Mouse (Mus musculus): ENCODE measurements around the gene Kctd18. TPM values are rescaled to one million over a fixed set of nuclear protein-coding genes. Genes with fewer than 3 reads are reported as not detected.
"Not testable (repeated sequence)": the region's sequence is repeated elsewhere in the genome, so short reads cannot be mapped to it uniquely, and the experiment has no call there.

Gene Kctd18
- 25.7 and 27.6 TPM in 2 replicates for polyA plus RNA-seq (2016; fragmentation: Nextera tagmentation; extraction: Ambion mirVana)

DNA sequence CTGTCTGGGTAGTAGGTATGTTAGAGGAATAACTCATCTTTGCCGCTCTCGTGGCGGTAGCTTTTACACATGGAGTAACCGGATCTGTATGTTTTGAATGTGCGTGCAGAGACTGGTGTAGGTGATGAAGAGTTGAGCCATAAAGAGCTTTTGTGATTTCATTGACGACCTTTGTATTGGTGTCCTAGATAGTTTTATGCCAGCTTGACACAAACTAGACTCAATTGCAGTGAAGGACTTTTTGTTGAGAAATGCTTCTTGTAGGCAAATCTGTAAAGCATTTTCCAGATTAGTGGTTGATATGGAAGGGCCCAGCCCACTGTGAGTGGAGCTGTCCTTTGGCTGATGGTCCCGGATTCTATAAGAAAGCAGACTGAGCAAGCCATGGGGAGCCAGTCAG lies at the start of gene Kctd18:
Gene Kctd18 (minus strand): TSS at position 101 of the 400 bp plus-strand sequence.
- Histone ChIP-seq H3K4me1 (no peaks in the 10 kb centered on the region), H3K27ac (no peak within 1 kb of the TSS), H3K9me3 (no peaks in the 10 kb centered on the region), H3K4me2 (no peak within 1 kb of the TSS), H3K9ac (no peak within 1 kb of the TSS), H3K4me3 (replicated peaks) (no peak within 1 kb of the TSS), H3K36me3 (replicated peaks) (peaks cover 68% of the 10 kb centered on the region), H3K27me3 (no peaks in the 10 kb centered on the region)
- no peak for ATAC-seq (ENCODE audit: low FRiP score)
- WGBS = 94% methylated on average over 7 of the region's 7 CpGs

DNA sequence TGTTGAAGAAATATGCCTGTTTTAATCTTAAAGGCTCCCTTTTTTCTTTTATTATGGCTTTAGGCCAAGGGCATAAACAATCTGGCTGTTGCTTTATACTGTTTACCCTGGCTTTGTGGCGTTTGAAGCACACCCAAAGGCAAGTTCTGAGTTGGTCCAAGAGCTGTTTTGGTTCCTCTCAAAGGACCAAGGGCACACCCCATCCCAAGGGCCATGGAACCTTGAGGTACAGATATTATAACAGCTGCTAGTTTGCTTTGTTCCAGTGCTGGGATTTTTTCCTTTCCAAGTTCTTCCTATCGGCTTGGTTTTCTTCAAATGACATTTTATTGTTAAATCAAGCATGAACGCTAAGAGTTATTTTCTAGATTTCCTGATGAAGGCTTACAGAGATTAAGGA lies 46.9 kb upstream of the Kctd18 start:
- Histone ChIP-seq H3K4me1 (no peaks in the 10 kb centered on the region), H3K36me3 (replicated peaks) (no peaks in the 10 kb centered on the region), H3K4me3 (replicated peaks) (no peak overlapping the region), H3K27me3 (no peaks in the 10 kb centered on the region), H3K9me3 (no peaks in the 10 kb centered on the region), H3K9ac (no peak overlapping the region), H3K4me2 (no peak overlapping the region), H3K27ac (no peak overlapping the region)
- ATAC-seq (ENCODE audit: low FRiP score) = no peak
- 77% methylated on average over 3 of the region's 3 CpGs for WGBS

DNA sequence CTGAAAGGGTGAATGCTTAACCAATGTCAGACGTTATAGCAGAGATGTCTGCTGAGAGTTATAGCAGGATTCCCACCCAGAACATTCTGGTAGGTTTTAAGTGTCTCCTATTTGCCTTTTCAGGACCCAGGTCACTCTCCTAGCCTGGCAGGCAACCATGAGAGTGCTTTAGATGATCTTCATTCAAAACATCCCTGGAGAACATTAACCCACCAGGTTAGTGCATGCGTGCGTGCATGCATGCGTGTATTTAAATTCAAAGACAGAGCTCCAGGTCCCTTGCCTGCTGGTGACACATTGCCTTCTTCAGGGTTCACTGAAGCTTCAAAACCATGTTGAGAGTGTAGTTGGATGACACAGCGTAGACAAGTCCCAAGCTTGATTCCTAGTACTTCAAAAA lies 46.4 kb upstream of the Kctd18 start:
- no peak overlapping the region for H3K4me2 ChIP-seq
- no peak overlapping the region for H3K4me3 ChIP-seq (replicated peaks)
- no peaks in the 10 kb centered on the region for H3K4me1 ChIP-seq
- no peaks in the 10 kb centered on the region for H3K9me3 ChIP-seq
- H3K27me3 ChIP-seq = no peaks in the 10 kb centered on the region
- H3K27ac ChIP-seq = no peak overlapping the region
- ATAC-seq (ENCODE audit: low FRiP score) = no peak
- WGBS = 90% methylated on average over 5 of the region's 5 CpGs
- H3K36me3 ChIP-seq (replicated peaks) = no peaks in the 10 kb centered on the region
- no peak overlapping the region for H3K9ac ChIP-seq

DNA sequence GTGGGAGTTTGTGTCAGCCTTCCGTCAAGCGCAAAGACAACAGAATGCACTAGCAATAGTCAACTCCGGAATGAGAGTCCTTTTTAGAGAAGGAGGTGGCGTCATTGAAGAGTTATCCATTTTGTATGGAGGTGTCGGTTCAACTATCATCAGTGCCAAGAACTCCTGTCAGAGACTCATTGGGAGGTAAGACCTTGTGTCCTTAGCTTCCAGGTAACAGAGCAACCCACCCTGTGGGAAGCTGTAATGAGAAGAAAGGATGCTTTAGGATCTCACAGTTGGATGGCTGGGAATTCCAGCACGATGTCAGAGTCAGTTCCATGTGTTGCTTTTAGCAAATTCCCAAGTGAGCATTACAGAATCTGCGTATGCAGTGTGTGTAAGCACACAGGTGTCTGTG lies 43.4 kb upstream of the Kctd18 start:
- no peak overlapping the region for H3K4me3 ChIP-seq (replicated peaks)
- 93% methylated on average over 7 of the region's 7 CpGs for WGBS
- H3K4me2 ChIP-seq = no peak overlapping the region
- H3K27me3 ChIP-seq = no peaks in the 10 kb centered on the region
- H3K9me3 ChIP-seq = no peaks in the 10 kb centered on the region
- no peaks in the 10 kb centered on the region for H3K36me3 ChIP-seq (replicated peaks)
- no peak overlapping the region for H3K27ac ChIP-seq
- no peak overlapping the region for H3K9ac ChIP-seq
- no peaks in the 10 kb centered on the region for H3K4me1 ChIP-seq
- ATAC-seq (ENCODE audit: low FRiP score) = no peak

DNA sequence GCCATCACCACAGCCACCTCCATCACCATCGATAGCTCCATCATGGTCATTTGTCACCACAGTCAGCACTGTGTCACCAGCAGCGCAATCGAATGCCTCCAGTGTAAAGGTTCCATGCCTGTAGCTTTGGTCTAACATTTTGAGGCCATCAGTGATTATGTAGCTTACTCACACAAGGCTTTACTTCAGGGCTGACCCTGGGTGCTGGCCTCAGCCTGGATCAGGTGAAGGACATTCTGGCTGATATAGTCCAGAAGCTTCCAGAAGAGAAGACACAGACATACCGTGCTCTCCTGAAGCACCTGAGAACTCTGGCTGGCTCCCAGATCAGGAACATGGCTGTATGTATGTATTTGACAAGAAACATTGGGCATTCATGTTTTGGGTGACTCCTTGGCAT lies 40.1 kb upstream of the Kctd18 start:
- Histone ChIP-seq H3K4me3 (replicated peaks) (no peak overlapping the region), H3K36me3 (replicated peaks) (no peaks in the 10 kb centered on the region), H3K4me2 (no peak overlapping the region), H3K4me1 (peaks cover 4% of the 10 kb centered on the region; the same call in 1 of the 2 replicates), H3K9ac (no peak overlapping the region), H3K27me3 (no peaks in the 10 kb centered on the region), H3K27ac (no peak overlapping the region), H3K9me3 (no peaks in the 10 kb centered on the region)
- ATAC-seq (ENCODE audit: low FRiP score) = no peak
- 91% methylated on average over 4 of the region's 4 CpGs for WGBS

DNA sequence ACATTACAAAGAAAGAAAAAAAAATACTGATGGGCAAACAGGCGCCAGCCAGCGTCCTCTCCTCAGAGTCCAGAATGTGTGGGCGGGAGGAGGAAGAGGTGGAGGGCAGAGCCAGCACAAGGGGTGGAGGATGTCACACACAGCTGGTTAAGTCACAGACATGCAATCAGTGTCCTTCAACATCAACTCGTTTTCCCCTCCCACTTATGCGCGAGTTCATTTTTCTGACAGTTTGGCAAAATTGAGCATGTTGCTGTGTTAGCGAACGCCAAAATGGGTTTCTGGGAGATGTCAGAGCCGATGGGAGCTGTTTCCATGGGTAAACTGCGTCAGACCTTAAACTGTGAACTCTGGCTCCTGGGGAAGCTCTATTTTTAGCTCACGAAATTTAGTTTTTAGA lies 38.2 kb upstream of the Kctd18 start:
- no peak overlapping the region for H3K4me2 ChIP-seq
- ATAC-seq (ENCODE audit: low FRiP score) = no peak
- no peaks in the 10 kb centered on the region for H3K9me3 ChIP-seq
- H3K27ac ChIP-seq = no peak overlapping the region
- H3K36me3 ChIP-seq (replicated peaks) = no peaks in the 10 kb centered on the region
- H3K9ac ChIP-seq = no peak overlapping the region
- 83% methylated on average over 11 of the region's 11 CpGs for WGBS
- no peak overlapping the region for H3K4me3 ChIP-seq (replicated peaks)
- H3K27me3 ChIP-seq = no peaks in the 10 kb centered on the region
- peaks cover 4% of the 10 kb centered on the region; the same call in 1 of the 2 replicates for H3K4me1 ChIP-seq

DNA sequence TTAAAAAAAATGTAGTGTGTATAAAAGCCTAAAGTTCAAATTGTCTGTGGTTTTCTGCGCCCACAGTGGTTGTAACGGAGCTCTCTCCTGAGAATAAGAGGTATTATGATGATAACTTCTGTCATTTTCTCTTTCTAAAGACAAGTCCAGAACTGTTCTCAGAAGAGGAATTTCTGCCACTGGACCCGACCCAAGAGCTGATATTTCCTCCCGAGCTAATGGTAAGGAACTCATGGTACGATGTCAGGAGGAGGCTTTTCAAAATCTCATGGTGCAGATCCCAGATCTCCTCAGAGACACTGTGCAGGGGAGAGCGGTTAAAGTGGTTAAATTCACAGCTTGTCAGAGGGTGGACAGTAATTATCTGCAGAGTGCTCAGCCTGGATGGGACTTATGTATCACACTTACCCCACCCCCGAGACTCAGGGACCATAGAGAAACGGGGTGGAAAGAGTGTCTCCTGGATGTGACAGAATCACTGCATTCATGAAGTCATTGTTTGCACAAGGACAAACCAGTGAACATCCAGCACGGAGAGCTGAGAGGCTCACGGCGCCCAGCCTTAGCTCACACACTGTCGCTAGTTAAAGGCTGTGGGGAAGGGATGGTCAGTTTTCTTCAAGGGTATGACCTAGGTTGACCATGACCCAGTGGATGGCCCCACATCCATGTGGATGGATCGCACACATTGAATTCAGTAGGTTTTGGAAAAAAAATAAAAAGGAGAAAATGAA lies 37.5 kb upstream of the Kctd18 start:
- Histone ChIP-seq H3K4me3 (replicated peaks) (no peak overlapping the region), H3K9ac (no peak overlapping the region), H3K27ac (no peak overlapping the region), H3K9me3 (no peaks in the 10 kb centered on the region), H3K36me3 (replicated peaks) (no peaks in the 10 kb centered on the region), H3K4me1 (peaks cover 4% of the 10 kb centered on the region; the same call in 1 of the 2 replicates), H3K27me3 (no peaks in the 10 kb centered on the region), H3K4me2 (no peak overlapping the region)
- WGBS = 82% methylated on average over 13 of the region's 13 CpGs
- no peak for ATAC-seq (ENCODE audit: low FRiP score)

DNA sequence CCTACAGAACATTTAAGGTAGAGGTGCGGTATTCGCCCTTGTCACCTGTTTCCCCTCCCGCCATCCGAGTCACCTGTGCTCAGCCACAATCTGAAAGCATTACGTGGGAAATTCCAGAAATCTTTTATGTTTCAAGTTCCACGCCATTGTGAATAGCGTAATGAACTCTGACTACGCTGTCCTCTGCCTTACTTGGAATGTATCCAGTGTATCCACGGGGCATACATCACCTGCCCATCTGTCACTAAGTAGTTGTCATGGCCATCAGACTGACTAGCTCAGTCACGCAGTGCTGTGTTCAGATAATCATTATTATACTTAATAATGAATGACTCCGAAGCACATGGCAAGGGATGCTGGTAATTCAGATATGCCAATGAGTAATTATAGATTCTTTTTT lies 36.8 kb upstream of the Kctd18 start:
- Histone ChIP-seq H3K27me3 (no peaks in the 10 kb centered on the region), H3K4me2 (no peak overlapping the region), H3K4me1 (peaks cover 4% of the 10 kb centered on the region; the same call in 1 of the 2 replicates), H3K4me3 (replicated peaks) (no peak overlapping the region), H3K27ac (no peak overlapping the region), H3K36me3 (replicated peaks) (no peaks in the 10 kb centered on the region), H3K9ac (no peak overlapping the region), H3K9me3 (no peaks in the 10 kb centered on the region)
- 88% methylated on average over 11 of the region's 11 CpGs for WGBS
- no peak for ATAC-seq (ENCODE audit: low FRiP score)

DNA sequence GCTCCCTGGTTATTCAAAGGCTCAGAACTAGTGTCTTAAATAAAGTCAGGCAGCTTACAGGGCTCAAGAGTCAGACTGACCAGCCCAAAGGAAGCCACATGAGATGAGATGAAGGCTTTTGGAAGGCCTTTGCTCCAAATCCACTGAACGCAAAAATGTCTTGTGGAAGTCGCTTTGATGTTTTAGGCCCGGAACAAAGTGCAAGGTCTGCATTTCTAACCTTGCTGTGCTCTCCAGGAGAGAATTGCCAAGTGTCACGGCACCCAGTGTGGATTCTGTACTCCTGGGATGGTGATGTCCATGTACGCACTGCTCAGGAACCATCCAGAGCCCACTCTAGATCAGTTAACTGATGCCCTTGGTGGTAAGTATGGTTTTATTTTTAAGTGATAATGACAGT lies 30.4 kb upstream of the Kctd18 start:
- H3K4me1 ChIP-seq = peaks cover 10% of the 10 kb centered on the region
- H3K9me3 ChIP-seq = no peaks in the 10 kb centered on the region
- ATAC-seq (ENCODE audit: low FRiP score) = no peak
- H3K27me3 ChIP-seq = no peaks in the 10 kb centered on the region
- H3K27ac ChIP-seq = no peak overlapping the region
- H3K4me2 ChIP-seq = no peak overlapping the region
- no peak overlapping the region for H3K9ac ChIP-seq
- WGBS = 90% methylated on average over 5 of the region's 5 CpGs
- no peak overlapping the region for H3K4me3 ChIP-seq (replicated peaks)
- H3K36me3 ChIP-seq (replicated peaks) = no peaks in the 10 kb centered on the region

DNA sequence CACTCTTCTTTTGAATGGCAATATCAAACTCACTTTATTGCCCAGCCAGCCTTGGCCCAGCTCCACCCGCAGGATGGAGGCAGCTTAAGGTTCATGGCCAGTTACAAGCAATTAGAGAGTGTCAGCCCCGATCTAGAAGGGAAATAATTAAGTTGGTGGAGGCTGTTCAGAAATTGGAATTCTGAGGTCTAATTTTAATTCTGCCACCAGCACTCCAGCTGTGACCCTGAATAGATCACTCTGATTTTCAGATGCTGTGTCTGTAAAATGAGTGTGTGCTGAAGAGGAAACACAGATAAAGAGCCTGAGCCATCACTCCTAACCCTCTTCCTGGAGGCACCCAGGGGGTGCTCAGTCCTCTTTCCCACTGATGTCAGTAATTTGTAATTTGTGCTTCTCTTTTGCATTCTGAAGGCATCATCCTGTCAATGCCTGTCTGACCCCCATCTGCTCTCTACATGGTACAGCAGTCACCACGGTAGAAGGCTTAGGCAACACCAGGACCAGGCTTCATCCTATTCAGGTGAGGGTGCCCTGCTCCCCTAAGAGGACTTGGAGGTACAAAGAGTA lies 28.1 kb upstream of the Kctd18 start:
- Histone ChIP-seq H3K9me3 (no peaks in the 10 kb centered on the region), H3K9ac (no peak overlapping the region), H3K27ac (peak overlapping the region; percentile 80), H3K4me2 (no peak overlapping the region), H3K27me3 (no peaks in the 10 kb centered on the region), H3K4me1 (peaks cover 10% of the 10 kb centered on the region), H3K4me3 (replicated peaks) (no peak overlapping the region), H3K36me3 (replicated peaks) (no peaks in the 10 kb centered on the region)
- peak; percentile 72 for ATAC-seq (ENCODE audit: low FRiP score)
- WGBS = 45% methylated on average over 3 of the region's 3 CpGs

DNA sequence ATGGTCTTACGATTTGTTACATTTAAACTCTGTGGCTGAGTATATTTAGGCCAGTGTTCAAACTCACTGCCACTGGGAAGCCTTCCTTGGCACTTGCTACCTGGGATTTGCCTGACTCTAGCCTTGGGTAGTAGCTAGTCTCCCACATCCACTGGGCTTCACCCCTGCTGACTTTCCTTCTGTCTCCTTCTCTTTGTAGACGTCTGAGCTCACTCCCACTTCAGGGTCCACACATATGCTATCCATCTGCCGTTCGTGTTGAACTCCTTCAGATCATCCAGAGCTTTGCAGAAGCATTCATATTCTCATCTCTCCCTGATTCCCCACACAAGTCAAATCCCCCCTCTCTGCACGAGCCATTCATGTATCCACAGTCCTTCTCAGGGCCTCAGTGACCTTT lies 26.8 kb upstream of the Kctd18 start:
- no peaks in the 10 kb centered on the region for H3K36me3 ChIP-seq (replicated peaks)
- H3K9ac ChIP-seq = no peak overlapping the region
- H3K27me3 ChIP-seq = no peaks in the 10 kb centered on the region
- no peak overlapping the region for H3K4me3 ChIP-seq (replicated peaks)
- H3K9me3 ChIP-seq = no peaks in the 10 kb centered on the region
- peaks cover 10% of the 10 kb centered on the region for H3K4me1 ChIP-seq
- H3K4me2 ChIP-seq = no peak overlapping the region
- no peak overlapping the region for H3K27ac ChIP-seq
- no peak for ATAC-seq (ENCODE audit: low FRiP score)
- WGBS = 73% methylated on average over 5 of the region's 5 CpGs

DNA sequence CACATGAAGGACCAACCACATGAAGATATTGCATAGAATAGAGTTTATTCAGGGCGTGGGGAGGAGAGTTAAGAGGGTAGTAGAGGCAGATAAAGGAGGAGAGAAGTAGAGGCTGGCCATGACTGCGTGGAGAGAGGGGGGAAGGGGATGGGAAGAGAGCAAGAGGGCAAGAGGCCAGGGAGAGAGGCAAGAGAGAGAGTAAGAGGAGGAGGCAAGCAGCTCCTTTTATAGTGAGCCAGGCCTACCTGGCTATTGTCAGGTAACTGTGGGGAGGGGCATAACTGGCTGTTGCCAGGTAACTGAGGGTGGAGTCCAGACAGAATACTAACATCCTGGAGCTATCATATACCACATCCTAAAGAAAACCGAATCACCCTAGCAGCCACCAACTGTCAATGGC lies 26.3 kb upstream of the Kctd18 start:
- Histone ChIP-seq H3K4me3 (replicated peaks) (no peak overlapping the region), H3K9me3 (no peaks in the 10 kb centered on the region), H3K27ac (no peak overlapping the region), H3K4me1 (peaks cover 10% of the 10 kb centered on the region), H3K27me3 (no peaks in the 10 kb centered on the region), H3K36me3 (replicated peaks) (no peaks in the 10 kb centered on the region), H3K9ac (no peak overlapping the region), H3K4me2 (no peak overlapping the region)
- no peak for ATAC-seq (ENCODE audit: low FRiP score)
- WGBS = 78% methylated on average over 3 of the region's 3 CpGs

DNA sequence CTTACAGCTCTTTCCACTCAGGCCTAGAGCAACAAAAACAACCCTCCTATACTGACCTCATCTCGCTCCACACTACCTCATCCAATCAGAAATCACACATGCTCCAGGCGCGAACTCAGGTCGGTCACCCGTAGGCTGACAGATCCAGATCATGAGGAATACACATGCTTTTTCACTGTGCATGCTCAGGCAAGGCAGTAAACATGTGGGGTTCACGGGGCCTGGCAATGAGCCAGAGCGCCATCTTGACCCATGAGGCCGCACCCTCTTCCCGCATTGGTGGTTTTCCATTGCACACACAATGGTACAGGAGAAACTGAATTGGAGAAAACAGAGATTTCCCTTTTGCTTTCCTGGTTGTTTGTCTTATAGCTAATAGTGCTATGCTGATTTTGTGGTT lies 18.6 kb upstream of the Kctd18 start:
- H3K4me2 ChIP-seq; H3K9ac ChIP-seq; H3K36me3 ChIP-seq (replicated peaks); ATAC-seq (ENCODE audit: low FRiP score); H3K4me1 ChIP-seq; H3K27me3 ChIP-seq; H3K27ac ChIP-seq; H3K4me3 ChIP-seq (replicated peaks); H3K9me3 ChIP-seq: not testable (repeated sequence)
- 95% methylated on average over 9 of the region's 9 CpGs for WGBS

All from forebrain, embryonic 12.5 days (tissue).